Mouse (Mus musculus) megakaryocyte, embryonic 14.5 days (primary cell): ENCODE data around the gene Cdc7. TPM values are rescaled to one million over a fixed set of nuclear protein-coding genes. Genes with fewer than 3 reads are reported as not detected.

Experiments
- H3K27me3 ChIP-seq: replicated peaks from 2 replicates; pipeline ENCODE3; 2012; ENCODE audit warnings: inconsistent platforms
- H3K36me3 ChIP-seq: replicated peaks from 2 replicates; pipeline ENCODE3; 2012; ENCODE audit warnings: low read length, inconsistent platforms, mixed read lengths
- H3K4me1 ChIP-seq: 2 replicates; pipeline ENCODE4 v1.6.1; 2012; ENCODE audit warnings: inconsistent platforms
- H3K4me3 ChIP-seq: replicated peaks from 2 replicates; pipeline ENCODE3; 2012; ENCODE audit warnings: moderate library complexity, mild to moderate bottlenecking, inconsistent platforms
- H3K9me3 ChIP-seq: 2 replicates; pipeline ENCODE4 v1.6.1; 2012; ENCODE audit warnings: inconsistent platforms
- FLI1 ChIP-seq: IDR thresholded peaks from 2 replicates; pipeline ENCODE4 v1.6.1; 2012; ENCODE audit warnings: low read length, inconsistent platforms, mixed read lengths
- GATA1 ChIP-seq: IDR thresholded peaks from 3 replicates; pipeline ENCODE4 v1.6.1; 2012; ENCODE audit warnings: mixed read lengths, low read length, inconsistent platforms, borderline replicate concordance
- polyA plus RNA-seq: library from polyadenylated mRNA; stranded (reverse); fragments of >175 nt; gene quantifications from 2 replicates; pipeline ENCODE4 v1.2.3, GENCODE M21; 2012; ENCODE audit warnings: low replicate concordance; ENCODE audit not compliant: insufficient read depth

Gene Cdc7
- polyA plus RNA-seq, 1 experiment, result 0.92 TPM

- TF ChIP-seq GATA1, result no peak
- H3K4me1 ChIP-seq, result peaks cover 41% of the 10 kb centered on the region
Measured at GRCm38 (mm10) chr5:107011316-107012029, 47.4 kb downstream of the Cdc7 start.

GRCm38 (mm10) chr5:107012030-107012715, 48.1 kb downstream of the Cdc7 start:
- no peaks in the 10 kb centered on the region for H3K36me3 ChIP-seq
- peaks cover 41% of the 10 kb centered on the region for H3K4me1 ChIP-seq
- no peaks in the 10 kb centered on the region for H3K9me3 ChIP-seq
- H3K4me3 ChIP-seq, result no peak overlapping the region
- TF ChIP-seq FLI1, result no peak
- TF ChIP-seq GATA1, result no peak
- peaks cover 18% of the 10 kb centered on the region for H3K27me3 ChIP-seq

More at GRCm38 (mm10) chr5:107011316-107012029, 47.4 kb downstream of the Cdc7 start:
- Histone ChIP-seq H3K4me3 (no peak overlapping the region), H3K27me3 (peaks cover 18% of the 10 kb centered on the region), H3K36me3 (no peaks in the 10 kb centered on the region), H3K9me3 (peaks cover 2% of the 10 kb centered on the region; the same call in 1 of the 2 replicates)

- TF ChIP-seq GATA1 (no peak), FLI1 (no peak)
- no peak overlapping the region for H3K4me3 ChIP-seq
- no peaks in the 10 kb centered on the region for H3K36me3 ChIP-seq
- H3K9me3 ChIP-seq, result no peaks in the 10 kb centered on the region
- peaks cover 18% of the 10 kb centered on the region for H3K27me3 ChIP-seq
- peaks cover 41% of the 10 kb centered on the region for H3K4me1 ChIP-seq
Measured at GRCm38 (mm10) chr5:107013393-107013792, 49.3 kb downstream of the Cdc7 start.

GRCm38 (mm10) chr5:107014146-107014545, 50.0 kb downstream of the Cdc7 start:
- H3K27me3 ChIP-seq, result peaks cover 18% of the 10 kb centered on the region
- no peak overlapping the region for H3K4me3 ChIP-seq
- no peaks in the 10 kb centered on the region for H3K9me3 ChIP-seq
- H3K36me3 ChIP-seq, result no peaks in the 10 kb centered on the region
- peaks cover 41% of the 10 kb centered on the region for H3K4me1 ChIP-seq
- no peak for TF ChIP-seq FLI1
- no peak for TF ChIP-seq GATA1

- Histone ChIP-seq H3K4me1 (peaks cover 37% of the 10 kb centered on the region), H3K4me3 (peak overlapping the region; percentile 86)
- TF ChIP-seq FLI1, result no peak
- TF ChIP-seq GATA1, result no peak
Measured at GRCm38 (mm10) chr5:107015046-107015421, 50.9 kb downstream of the Cdc7 start.

GRCm38 (mm10) chr5:107015422-107016081, 51.4 kb downstream of the Cdc7 start:
- peak overlapping the region; percentile 86 for H3K4me3 ChIP-seq

More at GRCm38 (mm10) chr5:107015046-107015421, 50.9 kb downstream of the Cdc7 start:
- Histone ChIP-seq H3K36me3 (no peaks in the 10 kb centered on the region), H3K9me3 (no peaks in the 10 kb centered on the region), H3K27me3 (peaks cover 20% of the 10 kb centered on the region)

GRCm38 (mm10) chr5:107016538-107016937, 52.4 kb downstream of the Cdc7 start:
- no peaks in the 10 kb centered on the region for H3K9me3 ChIP-seq
- peaks cover 33% of the 10 kb centered on the region for H3K27me3 ChIP-seq
- H3K36me3 ChIP-seq, result no peaks in the 10 kb centered on the region
- H3K4me1 ChIP-seq, result peaks cover 31% of the 10 kb centered on the region
- no peak overlapping the region for H3K4me3 ChIP-seq
- TF ChIP-seq GATA1 (no peak), FLI1 (no peak)

More at GRCm38 (mm10) chr5:107015422-107016081, 51.4 kb downstream of the Cdc7 start:
- H3K27me3 ChIP-seq, result peaks cover 25% of the 10 kb centered on the region
- no peaks in the 10 kb centered on the region for H3K36me3 ChIP-seq
- H3K4me1 ChIP-seq, result peaks cover 31% of the 10 kb centered on the region
- TF ChIP-seq GATA1, result no peak
- TF ChIP-seq FLI1, result no peak
- H3K9me3 ChIP-seq, result no peaks in the 10 kb centered on the region

- no peak for TF ChIP-seq GATA1
- no peak for TF ChIP-seq FLI1
- Histone ChIP-seq H3K4me3 (no peak overlapping the region), H3K4me1 (peaks cover 26% of the 10 kb centered on the region), H3K9me3 (peaks cover 4% of the 10 kb centered on the region; the same call in 1 of the 2 replicates), H3K27me3 (peaks cover 33% of the 10 kb centered on the region), H3K36me3 (no peaks in the 10 kb centered on the region)
Measured at GRCm38 (mm10) chr5:107017544-107017943, 53.4 kb downstream of the Cdc7 start.

GRCm38 (mm10) chr5:107019057-107019456, 54.9 kb downstream of the Cdc7 start:
- TF ChIP-seq FLI1 (no peak), GATA1 (no peak)
- H3K36me3 ChIP-seq, result no peaks in the 10 kb centered on the region
- peaks cover 23% of the 10 kb centered on the region for H3K4me1 ChIP-seq
- peaks cover 10% of the 10 kb centered on the region; the same call in 1 of the 2 replicates for H3K9me3 ChIP-seq
- peaks cover 43% of the 10 kb centered on the region for H3K27me3 ChIP-seq
- no peak overlapping the region for H3K4me3 ChIP-seq

- no peak overlapping the region for H3K4me3 ChIP-seq
- H3K27me3 ChIP-seq, result peaks cover 41% of the 10 kb centered on the region
- H3K4me1 ChIP-seq, result peaks cover 19% of the 10 kb centered on the region
- H3K36me3 ChIP-seq, result no peaks in the 10 kb centered on the region
- TF ChIP-seq GATA1, result no peak
- TF ChIP-seq FLI1, result no peak
- H3K9me3 ChIP-seq, result peaks cover 10% of the 10 kb centered on the region; the same call in 1 of the 2 replicates
Measured at GRCm38 (mm10) chr5:107019904-107020303, 55.8 kb downstream of the Cdc7 start.
